Mouse (Mus musculus) liver, embryonic 15.5 days (tissue): ENCODE measurements around the gene B3gnt3. TPM values are rescaled to one million over a fixed set of nuclear protein-coding genes. Genes with fewer than 3 reads are reported as not detected.
A peak's percentile ranks its signal among the peaks of the same experiment; 100 is the strongest.
"Not testable (repeated sequence)": the region's sequence is repeated elsewhere in the genome, so short reads cannot be mapped to it uniquely, and the experiment has no call there.

Experiments
- ATAC-seq: fragments of 200-750 bp; cut with Nextera tagmentation; 2 replicates; pipeline ENCODE4 v1.8.0; 2017; ENCODE audit warnings: moderate number of reproducible peaks, mild to moderate bottlenecking, moderate library complexity; ENCODE audit not compliant: insufficient read depth
- H3K27ac ChIP-seq: fragments of 300-500 bp; sonication (generic); replicated peaks from 2 replicates; pipeline ENCODE4 v1.5.1; 2015; ENCODE audit warnings: mild to moderate bottlenecking, inconsistent platforms
- H3K27me3 ChIP-seq: fragments of 300-500 bp; sonication (generic); 2 replicates; pipeline ENCODE4 v1.6.1; 2015; ENCODE audit warnings: mild to moderate bottlenecking, inconsistent platforms
- H3K36me3 ChIP-seq: fragments of 300-500 bp; sonication (generic); replicated peaks from 2 replicates; pipeline ENCODE4 v1.6.1; 2015; ENCODE audit warnings: moderate library complexity, mild to moderate bottlenecking, inconsistent platforms
- H3K4me1 ChIP-seq: fragments of 300-500 bp; sonication (generic); replicated peaks from 2 replicates; pipeline ENCODE4 v1.6.1; 2015; ENCODE audit warnings: inconsistent platforms
- H3K4me2 ChIP-seq: fragments of 300-500 bp; sonication (generic); 2 replicates; pipeline ENCODE4 v1.6.1; 2015; ENCODE audit warnings: moderate library complexity, mild to moderate bottlenecking, inconsistent platforms
- H3K4me3 ChIP-seq: fragments of 300-500 bp; sonication (generic); replicated peaks from 2 replicates; pipeline ENCODE4 v1.5.1; 2015; ENCODE audit warnings: mild to moderate bottlenecking, inconsistent platforms
- H3K9ac ChIP-seq: fragments of 300-500 bp; sonication (generic); 2 replicates; pipeline ENCODE4 v1.6.1; 2015; ENCODE audit warnings: moderate library complexity, mild to moderate bottlenecking, inconsistent platforms
- H3K9me3 ChIP-seq: fragments of 300-500 bp; sonication (generic); replicated peaks from 2 replicates; pipeline ENCODE4 v1.6.1; 2016; ENCODE audit warnings: inconsistent platforms
- WGBS: fragments of 180-500 bp; shearing (Covaris S2); methylation state at CpG from one replicate; pipeline ENCODE4 v1.1.7; 2015; ENCODE audit warnings: mixed read lengths; ENCODE audit not compliant: insufficient replicate concordance; 5-methylcytosine and 5-hydroxymethylcytosine counted together
- polyA plus RNA-seq: library from polyadenylated mRNA; unstranded; fragments of >200 nt; fragmentation: Nextera tagmentation; extraction: Ambion mirVana; gene quantifications from 2 replicates; pipeline ENCODE4 v1.2.1, GENCODE M21; 2015

The B3gnt3 gene
- polyA plus RNA-seq = 4.1 and 5.2 TPM in 2 replicates

- Histone ChIP-seq H3K27ac (peak within 1 kb of the TSS; percentile 89), H3K4me2 (peak within 1 kb of the TSS; percentile 74), H3K4me1 (peaks cover 55% of the 10 kb centered on the region), H3K4me3 (peak within 1 kb of the TSS; percentile 57), H3K9ac (peak within 1 kb of the TSS; percentile 62), H3K36me3 (no peaks in the 10 kb centered on the region), H3K9me3 (no peaks in the 10 kb centered on the region), H3K27me3 (peaks cover 61% of the 10 kb centered on the region)
- WGBS = 10% methylated on average over 32 of the region's 34 CpGs
- no peak for ATAC-seq
Observed at GRCm38 (mm10) chr8:71701414-71702086, at the start of gene B3gnt3. Gene B3gnt3 (minus strand): TSS chr8:71701789.

- H3K36me3 ChIP-seq, H3K9me3 ChIP-seq, H3K4me3 ChIP-seq, H3K4me1 ChIP-seq, H3K27ac ChIP-seq, ATAC-seq, H3K27me3 ChIP-seq, H3K9ac ChIP-seq, H3K4me2 ChIP-seq: not testable (repeated sequence)
- WGBS = 56% methylated on average over 6 of the region's 6 CpGs
Observed at GRCm38 (mm10) chr8:71749321-71750075, 47.9 kb upstream of the B3gnt3 start.

GRCm38 (mm10) chr8:71747082-71747481 is 45.5 kb upstream of the B3gnt3 start:
- H3K9me3 ChIP-seq, H3K27ac ChIP-seq, H3K4me1 ChIP-seq, H3K27me3 ChIP-seq, H3K9ac ChIP-seq, H3K4me3 ChIP-seq, ATAC-seq, H3K4me2 ChIP-seq, H3K36me3 ChIP-seq: not testable (repeated sequence)

- Histone ChIP-seq H3K36me3 (no peaks in the 10 kb centered on the region), H3K4me2 (no peak overlapping the region), H3K9ac (no peak overlapping the region), H3K27ac (no peak overlapping the region), H3K4me1 (peaks cover 8% of the 10 kb centered on the region; the same call in 1 of the 2 replicates), H3K9me3 (no peaks in the 10 kb centered on the region), H3K4me3 (no peak overlapping the region), H3K27me3 (peaks cover 5% of the 10 kb centered on the region; the same call in 1 of the 2 replicates)
- no peak for ATAC-seq
- 21% methylated on average over 1 of the region's 1 CpGs for WGBS
Observed at GRCm38 (mm10) chr8:71745322-71745721, 43.7 kb upstream of the B3gnt3 start.

GRCm38 (mm10) chr8:71742783-71743182 is 41.2 kb upstream of the B3gnt3 start:
- no peak for ATAC-seq

GRCm38 (mm10) chr8:71741687-71742114 is 40.1 kb upstream of the B3gnt3 start:
- Histone ChIP-seq H3K9ac (no peak overlapping the region), H3K27me3 (peaks cover 5% of the 10 kb centered on the region; the same call in 1 of the 2 replicates), H3K36me3 (no peaks in the 10 kb centered on the region), H3K4me3 (no peak overlapping the region), H3K9me3 (no peaks in the 10 kb centered on the region), H3K27ac (no peak overlapping the region), H3K4me1 (peaks cover 8% of the 10 kb centered on the region; the same call in 1 of the 2 replicates), H3K4me2 (peak overlapping the region; percentile 40)
- 7% methylated on average over 19 of the region's 19 CpGs for WGBS
- no peak for ATAC-seq

More at GRCm38 (mm10) chr8:71742783-71743182, 41.2 kb upstream of the B3gnt3 start:
- Histone ChIP-seq H3K4me2 (no peak overlapping the region), H3K36me3 (no peaks in the 10 kb centered on the region), H3K4me1 (peaks cover 8% of the 10 kb centered on the region; the same call in 1 of the 2 replicates), H3K9ac (no peak overlapping the region), H3K27ac (no peak overlapping the region), H3K27me3 (peaks cover 5% of the 10 kb centered on the region; the same call in 1 of the 2 replicates), H3K9me3 (no peaks in the 10 kb centered on the region), H3K4me3 (no peak overlapping the region)
- 44% methylated on average over 2 of the region's 2 CpGs for WGBS

GRCm38 (mm10) chr8:71741226-71741625 is 39.6 kb upstream of the B3gnt3 start:
- H3K9ac ChIP-seq = no peak overlapping the region
- H3K4me1 ChIP-seq = peaks cover 8% of the 10 kb centered on the region; the same call in 1 of the 2 replicates
- peak overlapping the region; percentile 40 for H3K4me2 ChIP-seq
- no peak for ATAC-seq
- no peak overlapping the region for H3K4me3 ChIP-seq
- WGBS = 56% methylated on average over 3 of the region's 3 CpGs
- no peaks in the 10 kb centered on the region for H3K9me3 ChIP-seq
- peaks cover 5% of the 10 kb centered on the region; the same call in 1 of the 2 replicates for H3K27me3 ChIP-seq
- no peaks in the 10 kb centered on the region for H3K36me3 ChIP-seq
- H3K27ac ChIP-seq = no peak overlapping the region

- H3K27ac ChIP-seq, ATAC-seq, H3K4me3 ChIP-seq, H3K27me3 ChIP-seq, H3K4me1 ChIP-seq, H3K9me3 ChIP-seq, H3K9ac ChIP-seq, H3K4me2 ChIP-seq, H3K36me3 ChIP-seq: not testable (repeated sequence)
Observed at GRCm38 (mm10) chr8:71738316-71738715, 36.7 kb upstream of the B3gnt3 start.

GRCm38 (mm10) chr8:71731652-71732230 is 30.2 kb upstream of the B3gnt3 start:
- Histone ChIP-seq H3K9ac (no peak overlapping the region), H3K9me3 (no peaks in the 10 kb centered on the region), H3K4me3 (no peak overlapping the region), H3K4me2 (no peak overlapping the region), H3K4me1 (peaks cover 12% of the 10 kb centered on the region), H3K36me3 (no peaks in the 10 kb centered on the region), H3K27me3 (peaks cover 10% of the 10 kb centered on the region), H3K27ac (no peak overlapping the region)
- no peak for ATAC-seq
- WGBS = 28% methylated on average over 3 of the region's 3 CpGs

GRCm38 (mm10) chr8:71728826-71729620 is 27.4 kb upstream of the B3gnt3 start:
- H3K9me3 ChIP-seq = no peaks in the 10 kb centered on the region
- H3K9ac ChIP-seq = no peak overlapping the region
- no peak overlapping the region for H3K27ac ChIP-seq
- H3K4me1 ChIP-seq = peaks cover 36% of the 10 kb centered on the region
- peaks cover 24% of the 10 kb centered on the region for H3K27me3 ChIP-seq
- peak overlapping the region; percentile 34 for H3K4me3 ChIP-seq
- WGBS = 2% methylated on average over 16 of the region's 16 CpGs
- H3K4me2 ChIP-seq = peak overlapping the region; percentile 63
- no peaks in the 10 kb centered on the region for H3K36me3 ChIP-seq
- ATAC-seq = no peak
